8 mouse cellular contexts compared by ENCODE assay signal in genomic region chr3:100417772-100418311, GRCm38 (mm10).
A peak's percentile ranks its signal among the peaks of the same experiment; 100 is the strongest.
DNase-seq lines count a peak whose midpoint lies in the region; ATAC-seq and TF ChIP-seq lines count a peak whose summit lies in the region.

No protein-coding gene starts in this region.

- TF ChIP-seq POLR2A in lung, adult 2 months (IDR thresholded peaks at IDR 0.05; ENCODE audit: borderline replicate concordance, extremely low read depth, low read depth, low read length), result no peak

- H3K36me3 ChIP-seq in hindbrain, embryonic 10.5 days, result no peaks in the 10 kb centered on the region
- H3K36me3 ChIP-seq in midbrain, embryonic 10.5 days, result no peaks in the 10 kb centered on the region

- peak; percentile 21 for ATAC-seq in frontal cortex, adult (ENCODE audit: low TSS enrichment)

- no peak overlapping the region for H3K27ac ChIP-seq in hindbrain, embryonic 10.5 days
- H3K27ac ChIP-seq in midbrain, embryonic 10.5 days (replicated peaks), result peak overlapping the region; percentile 42

- H3K9me3 ChIP-seq in hindbrain, embryonic 10.5 days, result no peaks in the 10 kb centered on the region
- no peaks in the 10 kb centered on the region for H3K9me3 ChIP-seq in midbrain, embryonic 10.5 days (replicated peaks)

- no peak for TF ChIP-seq CTCF in lung, adult 2 months (IDR thresholded peaks at IDR 0.05; ENCODE audit: insufficient read depth, low read length)

- WGBS in hindbrain, embryonic 10.5 days, result 27% methylated on average over 10 of the region's 10 CpGs
- WGBS in midbrain, embryonic 10.5 days, result 22% methylated on average over 10 of the region's 10 CpGs
- 48% methylated on average over 10 of the region's 10 CpGs for WGBS in lung, adult 2 months

- no peak for DNase-seq in frontal cortex, postnatal 25 days (ENCODE audit: low spot score in 2 of 2)
- peak; percentile 71 for DNase-seq in brain, adult 2 months (ENCODE audit: low read depth, low spot score)
- DNase-seq in hindbrain, embryonic 10.5 days (ENCODE audit: low spot score), result no peak
- DNase-seq in midbrain, embryonic 10.5 days (ENCODE audit: low spot score), result peak; percentile 29
- DNase-seq in spleen, postnatal 10 days (ENCODE audit: low spot score in 2 of 2), result no peak
- no peak for DNase-seq in lung, adult 2 months
- no peak for DNase-seq in lung, postnatal 14 days

- H3K27me3 ChIP-seq in hindbrain, embryonic 10.5 days (ENCODE audit: insufficient read depth, poor library complexity, severe bottlenecking), result no peaks in the 10 kb centered on the region
- H3K27me3 ChIP-seq in midbrain, embryonic 10.5 days (ENCODE audit: low read depth, poor library complexity, severe bottlenecking), result no peaks in the 10 kb centered on the region

- H3K4me3 ChIP-seq in hindbrain, embryonic 10.5 days, result 0 out of 2 replicates have a peak overlapping the region, but pooled peaks have one; percentile 9
- H3K4me3 ChIP-seq in midbrain, embryonic 10.5 days, result peak overlapping the region; percentile 9; the same call in 1 of the 2 replicates
- H3K4me3 ChIP-seq in lung, adult 2 months (replicated peaks; ENCODE audit: extremely low read depth, low read depth, low read length), result no peak overlapping the region

- peaks cover 16% of the 10 kb centered on the region for H3K4me1 ChIP-seq in hindbrain, embryonic 10.5 days (replicated peaks)
- peaks cover 17% of the 10 kb centered on the region for H3K4me1 ChIP-seq in midbrain, embryonic 10.5 days
- no peaks in the 10 kb centered on the region for H3K4me1 ChIP-seq in lung, adult 2 months (ENCODE audit: control insufficient read depth, insufficient read depth, low read length)

Comparison
In these comparisons a context has a peak if more than half of its experiments do, and no peak if none do; other contexts are left out.
1. DNase-seq: peak in brain, adult 2 months (single experiment) and midbrain, embryonic 10.5 days (single experiment); none in frontal cortex, postnatal 25 days (0 of 2), hindbrain, embryonic 10.5 days (single experiment), spleen, postnatal 10 days (0 of 2), lung, adult 2 months (single experiment) and lung, postnatal 14 days (single experiment).